Mouse (Mus musculus): ENCODE results near the gene Hfe. TPM values are rescaled to one million over a fixed set of nuclear protein-coding genes. Genes with fewer than 3 reads are reported as not detected.

Hfe gene
- polyA plus RNA-seq, 1 experiment from 2014 or later: 6.8 TPM

DNA sequence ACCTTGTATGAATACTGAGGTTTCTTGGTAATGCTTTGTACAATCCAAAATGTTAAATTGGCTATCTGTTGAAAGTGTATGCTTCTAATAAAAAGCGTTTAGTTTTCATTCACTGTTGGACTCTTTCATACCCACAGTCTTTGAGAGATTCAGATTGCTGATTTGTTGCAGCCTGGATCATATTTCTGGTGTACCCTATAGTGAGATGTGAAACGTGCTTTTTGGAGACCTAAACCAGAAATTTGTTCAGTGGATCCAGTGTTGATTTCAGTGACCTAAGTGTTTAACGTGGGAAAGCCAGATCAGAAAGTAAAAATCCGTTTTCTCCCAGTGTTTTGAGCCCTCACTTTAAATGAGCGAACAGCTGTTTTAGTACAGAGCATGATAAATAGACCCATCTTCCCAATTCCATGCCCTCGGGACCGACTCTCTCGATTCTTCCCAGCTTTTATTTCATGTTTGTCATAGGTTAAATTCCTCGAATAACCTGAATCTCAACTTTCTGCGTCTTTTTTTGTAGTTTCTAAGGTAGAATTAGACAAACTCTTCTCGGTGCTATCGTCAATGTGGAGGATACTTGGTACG is 29.7 kb upstream of the Hfe start:
- peak overlapping the region; percentile 91 for H3K4me2 ChIP-seq (replicated peaks; ENCODE audit: low read depth, low read length)
- no peaks in the 10 kb centered on the region for H3K36me3 ChIP-seq (ENCODE audit: control insufficient read depth, insufficient read depth, low read length)
- H3K4me3 ChIP-seq (ENCODE audit: low read depth, low read length): peak overlapping the region; percentile 63
- peak overlapping the region; percentile 92 for H3K9ac ChIP-seq (replicated peaks; ENCODE audit: low read depth, low read length)
- peaks cover 17% of the 10 kb centered on the region; the same call in 1 of the 2 replicates for H3K4me1 ChIP-seq (ENCODE audit: control insufficient read depth, insufficient read depth, low read length)
- ATAC-seq (ENCODE audit: insufficient number of reproducible peaks, insufficient read depth, low FRiP score, low read depth): no peak
- H3K27me3 ChIP-seq (ENCODE audit: control insufficient read depth, insufficient read depth, low read length): no peaks in the 10 kb centered on the region
- no peaks in the 10 kb centered on the region for H3K9me3 ChIP-seq (ENCODE audit: control insufficient read depth, low read depth, low read length)
- WGBS: 15% methylated on average over 13 of the region's 13 CpGs
- peak overlapping the region; percentile 99 for H3K27ac ChIP-seq (ENCODE audit: low read length)

GRCm38 (mm10) chr13:23739922-23740252 is 29.2 kb upstream of the Hfe start:
- Histone ChIP-seq H3K27me3 (ENCODE audit: control insufficient read depth, insufficient read depth, low read length) (no peaks in the 10 kb centered on the region), H3K4me2 (replicated peaks; ENCODE audit: low read depth, low read length) (peak overlapping the region; percentile 91), H3K9me3 (ENCODE audit: control insufficient read depth, low read depth, low read length) (no peaks in the 10 kb centered on the region), H3K36me3 (ENCODE audit: control insufficient read depth, insufficient read depth, low read length) (no peaks in the 10 kb centered on the region), H3K4me1 (ENCODE audit: control insufficient read depth, insufficient read depth, low read length) (peaks cover 17% of the 10 kb centered on the region; the same call in 1 of the 2 replicates), H3K9ac (replicated peaks; ENCODE audit: low read depth, low read length) (peak overlapping the region; percentile 92), H3K27ac (ENCODE audit: low read length) (peak overlapping the region; percentile 99), H3K4me3 (ENCODE audit: low read depth, low read length) (peak overlapping the region; percentile 63)
- under 1% methylated on average over 14 of the region's 14 CpGs for WGBS
- no peak; the same call in 1 of the 2 replicates for ATAC-seq (ENCODE audit: insufficient number of reproducible peaks, insufficient read depth, low FRiP score, low read depth)

DNA sequence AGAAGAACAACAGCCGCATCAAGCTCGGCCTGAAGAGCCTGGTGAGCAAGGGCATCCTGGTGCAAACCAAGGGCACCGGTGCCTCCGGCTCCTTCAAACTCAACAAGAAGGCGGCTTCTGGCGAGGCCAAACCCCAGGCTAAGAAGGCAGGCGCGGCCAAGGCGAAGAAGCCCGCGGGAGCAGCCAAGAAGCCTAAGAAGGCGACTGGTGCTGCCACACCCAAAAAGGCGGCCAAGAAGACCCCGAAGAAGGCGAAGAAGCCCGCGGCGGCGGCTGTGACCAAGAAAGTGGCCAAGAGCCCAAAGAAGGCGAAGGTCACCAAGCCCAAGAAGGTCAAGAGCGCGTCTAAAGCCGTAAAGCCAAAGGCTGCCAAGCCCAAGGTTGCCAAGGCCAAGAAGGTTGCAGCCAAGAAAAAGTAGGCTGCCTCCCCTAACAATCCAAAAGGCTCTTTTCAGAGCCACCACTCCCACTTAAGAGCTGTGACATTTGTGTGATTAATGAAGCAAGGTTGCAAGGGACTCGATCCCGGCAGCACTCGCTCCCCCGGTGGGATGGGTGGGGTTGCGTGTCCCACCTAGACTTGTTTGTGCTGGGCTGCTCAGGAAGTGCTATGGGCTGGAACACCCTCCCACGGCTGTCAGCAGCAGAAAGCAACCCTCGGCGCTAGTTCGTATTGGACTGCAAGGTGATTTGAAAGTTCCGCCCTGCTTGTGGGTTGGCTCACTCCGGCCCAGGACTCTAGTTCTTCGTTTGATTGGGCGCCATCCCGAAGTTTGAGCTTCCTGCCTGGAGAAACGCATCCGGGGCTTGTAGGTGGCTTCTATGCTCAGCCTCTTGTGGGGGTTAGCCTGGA is 28.6 kb upstream of the Hfe start:
- H3K36me3 ChIP-seq (ENCODE audit: control insufficient read depth, insufficient read depth, low read length): no peaks in the 10 kb centered on the region
- H3K4me1 ChIP-seq (ENCODE audit: control insufficient read depth, insufficient read depth, low read length): peaks cover 17% of the 10 kb centered on the region; the same call in 1 of the 2 replicates
- WGBS: under 1% methylated on average over 39 of the region's 39 CpGs
- peak overlapping the region; percentile 63 for H3K4me3 ChIP-seq (ENCODE audit: low read depth, low read length)
- H3K27ac ChIP-seq (ENCODE audit: low read length): peak overlapping the region; percentile 99
- H3K9ac ChIP-seq (replicated peaks; ENCODE audit: low read depth, low read length): peak overlapping the region; percentile 92
- H3K27me3 ChIP-seq (ENCODE audit: control insufficient read depth, insufficient read depth, low read length): no peaks in the 10 kb centered on the region
- H3K9me3 ChIP-seq (ENCODE audit: control insufficient read depth, low read depth, low read length): no peaks in the 10 kb centered on the region
- peak; percentile 92 for ATAC-seq (ENCODE audit: insufficient number of reproducible peaks, insufficient read depth, low FRiP score, low read depth)
- peak overlapping the region; percentile 91 for H3K4me2 ChIP-seq (replicated peaks; ENCODE audit: low read depth, low read length)

DNA sequence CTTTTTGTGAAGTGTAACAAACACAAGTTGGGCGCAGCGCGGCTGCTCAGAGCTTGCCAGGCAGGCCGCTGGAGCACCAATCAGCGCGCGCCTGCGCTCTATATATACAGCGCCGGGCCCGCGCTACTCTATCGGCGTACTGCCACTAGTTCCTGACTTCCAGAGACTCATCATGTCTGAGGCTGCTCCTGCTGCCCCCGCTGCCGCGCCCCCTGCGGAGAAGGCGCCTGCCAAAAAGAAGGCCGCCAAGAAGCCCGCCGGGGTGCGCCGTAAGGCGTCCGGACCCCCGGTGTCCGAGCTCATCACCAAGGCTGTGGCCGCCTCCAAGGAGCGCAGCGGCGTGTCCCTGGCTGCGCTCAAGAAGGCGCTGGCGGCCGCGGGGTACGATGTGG is 28.0 kb upstream of the Hfe start, which contains the start of gene Hist1h1c:
TSS of gene Hist1h1c (plus strand) at position 132 of the 392 bp plus-strand sequence.
- H3K4me2 ChIP-seq (replicated peaks; ENCODE audit: low read depth, low read length): peak within 1 kb of the TSS; percentile 91
- H3K36me3 ChIP-seq (ENCODE audit: control insufficient read depth, insufficient read depth, low read length): no peaks in the 10 kb centered on the region
- H3K27me3 ChIP-seq (ENCODE audit: control insufficient read depth, insufficient read depth, low read length): no peaks in the 10 kb centered on the region
- peak within 1 kb of the TSS; percentile 99 for H3K27ac ChIP-seq (ENCODE audit: low read length)
- peaks cover 17% of the 10 kb centered on the region; the same call in 1 of the 2 replicates for H3K4me1 ChIP-seq (ENCODE audit: control insufficient read depth, insufficient read depth, low read length)
- peak within 1 kb of the TSS; percentile 92 for H3K9ac ChIP-seq (replicated peaks; ENCODE audit: low read depth, low read length)
- no peaks in the 10 kb centered on the region for H3K9me3 ChIP-seq (ENCODE audit: control insufficient read depth, low read depth, low read length)
- under 1% methylated on average over 35 of the region's 38 CpGs for WGBS
- peak within 1 kb of the TSS; percentile 63 for H3K4me3 ChIP-seq (ENCODE audit: low read depth, low read length)
- ATAC-seq (ENCODE audit: insufficient number of reproducible peaks, insufficient read depth, low FRiP score, low read depth): peak; percentile 93

DNA sequence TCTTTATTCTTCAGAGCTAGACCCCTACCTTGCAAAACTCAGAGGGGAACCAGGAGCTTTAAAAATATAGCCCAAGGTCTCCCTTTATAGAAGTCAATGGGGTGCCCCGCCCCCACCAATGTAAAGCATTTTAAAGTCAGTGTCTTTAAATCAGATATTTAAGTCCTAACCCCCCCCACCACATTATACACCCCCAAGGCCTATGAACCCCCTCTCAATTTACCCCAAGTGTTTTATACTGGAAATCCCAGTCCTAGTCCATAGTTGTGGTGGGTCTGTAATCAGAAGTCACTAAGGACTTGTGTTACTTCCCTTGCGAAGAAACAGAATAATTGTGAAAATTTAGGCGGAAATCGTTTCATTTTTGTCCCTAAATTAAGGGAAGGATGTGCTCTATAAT is 27.4 kb upstream of the Hfe start:
- no peaks in the 10 kb centered on the region for H3K9me3 ChIP-seq (ENCODE audit: control insufficient read depth, low read depth, low read length)
- H3K9ac ChIP-seq (replicated peaks; ENCODE audit: low read depth, low read length): peak overlapping the region; percentile 92; the same call in 1 of the 2 replicates
- ATAC-seq (ENCODE audit: insufficient number of reproducible peaks, insufficient read depth, low FRiP score, low read depth): no peak
- H3K4me3 ChIP-seq (ENCODE audit: low read depth, low read length): peak overlapping the region; percentile 63
- peaks cover 17% of the 10 kb centered on the region; the same call in 1 of the 2 replicates for H3K4me1 ChIP-seq (ENCODE audit: control insufficient read depth, insufficient read depth, low read length)
- H3K27me3 ChIP-seq (ENCODE audit: control insufficient read depth, insufficient read depth, low read length): no peaks in the 10 kb centered on the region
- WGBS: 24% methylated on average over 4 of the region's 4 CpGs
- no peaks in the 10 kb centered on the region for H3K36me3 ChIP-seq (ENCODE audit: control insufficient read depth, insufficient read depth, low read length)
- H3K27ac ChIP-seq (ENCODE audit: low read length): peak overlapping the region; percentile 99
- H3K4me2 ChIP-seq (replicated peaks; ENCODE audit: low read depth, low read length): peak overlapping the region; percentile 91

- H3K27ac ChIP-seq (ENCODE audit: low read length): no peak overlapping the region; the same call in 1 of the 2 replicates
Observed at GRCm38 (mm10) chr13:23737091-23737490, 26.4 kb upstream of the Hfe start.

GRCm38 (mm10) chr13:23732156-23732804 is 21.6 kb upstream of the Hfe start:
- Histone ChIP-seq H3K4me3 (ENCODE audit: low read depth, low read length) (no peak overlapping the region), H3K9ac (replicated peaks; ENCODE audit: low read depth, low read length) (no peak overlapping the region), H3K36me3 (ENCODE audit: control insufficient read depth, insufficient read depth, low read length) (no peaks in the 10 kb centered on the region), H3K4me1 (ENCODE audit: control insufficient read depth, insufficient read depth, low read length) (no peaks in the 10 kb centered on the region), H3K9me3 (ENCODE audit: control insufficient read depth, low read depth, low read length) (no peaks in the 10 kb centered on the region), H3K27ac (ENCODE audit: low read length) (no peak overlapping the region), H3K27me3 (ENCODE audit: control insufficient read depth, insufficient read depth, low read length) (no peaks in the 10 kb centered on the region), H3K4me2 (replicated peaks; ENCODE audit: low read depth, low read length) (no peak overlapping the region)
- WGBS: 23% methylated on average over 8 of the region's 8 CpGs
- no peak for ATAC-seq (ENCODE audit: insufficient number of reproducible peaks, insufficient read depth, low FRiP score, low read depth)

More at GRCm38 (mm10) chr13:23737091-23737490, 26.4 kb upstream of the Hfe start:
- 89% methylated on average over 5 of the region's 5 CpGs for WGBS
- Histone ChIP-seq H3K4me3 (ENCODE audit: low read depth, low read length) (no peak overlapping the region), H3K36me3 (ENCODE audit: control insufficient read depth, insufficient read depth, low read length) (no peaks in the 10 kb centered on the region), H3K9ac (replicated peaks; ENCODE audit: low read depth, low read length) (no peak overlapping the region), H3K4me1 (ENCODE audit: control insufficient read depth, insufficient read depth, low read length) (peaks cover 17% of the 10 kb centered on the region; the same call in 1 of the 2 replicates), H3K4me2 (replicated peaks; ENCODE audit: low read depth, low read length) (no peak overlapping the region), H3K9me3 (ENCODE audit: control insufficient read depth, low read depth, low read length) (no peaks in the 10 kb centered on the region), H3K27me3 (ENCODE audit: control insufficient read depth, insufficient read depth, low read length) (no peaks in the 10 kb centered on the region)
- ATAC-seq (ENCODE audit: insufficient number of reproducible peaks, insufficient read depth, low FRiP score, low read depth): no peak

- H3K9me3 ChIP-seq (ENCODE audit: control insufficient read depth, low read depth, low read length): no peaks in the 10 kb centered on the region
- H3K9ac ChIP-seq (replicated peaks; ENCODE audit: low read depth, low read length): no peak overlapping the region
- no peaks in the 10 kb centered on the region for H3K36me3 ChIP-seq (ENCODE audit: control insufficient read depth, insufficient read depth, low read length)
- no peak overlapping the region for H3K4me2 ChIP-seq (replicated peaks; ENCODE audit: low read depth, low read length)
- no peaks in the 10 kb centered on the region for H3K27me3 ChIP-seq (ENCODE audit: control insufficient read depth, insufficient read depth, low read length)
- H3K4me3 ChIP-seq (ENCODE audit: low read depth, low read length): no peak overlapping the region
- WGBS: 20% methylated on average over 8 of the region's 8 CpGs
- no peaks in the 10 kb centered on the region for H3K4me1 ChIP-seq (ENCODE audit: control insufficient read depth, insufficient read depth, low read length)
- H3K27ac ChIP-seq (ENCODE audit: low read length): no peak overlapping the region
- ATAC-seq (ENCODE audit: insufficient number of reproducible peaks, insufficient read depth, low FRiP score, low read depth): peak; percentile 83
Observed at GRCm38 (mm10) chr13:23730479-23730878, 19.8 kb upstream of the Hfe start.
